Mouse (Mus musculus) limb, embryonic 10.5 days (tissue): ENCODE results near the gene Atp13a2. TPM values are rescaled to one million over a fixed set of nuclear protein-coding genes. Genes with fewer than 3 reads are reported as not detected.
A peak's percentile ranks its signal among the peaks of the same experiment; 100 is the strongest.

Source experiments
- DNase-seq: peaks from one replicate; pipeline ENCODE4 v3.0.0-alpha.2; 2017; ENCODE audit warnings: low spot score
- H3K27ac ChIP-seq: fragments of 300-500 bp; sonication (generic); 2 replicates; pipeline ENCODE4 v1.5.1; 2016; ENCODE audit warnings: mild to moderate bottlenecking
- H3K27me3 ChIP-seq: fragments of 300-500 bp; sonication (generic); 2 replicates; pipeline ENCODE4 v1.6.1; 2016; ENCODE audit warnings: low read depth, mild to moderate bottlenecking; ENCODE audit not compliant: poor library complexity, severe bottlenecking
- H3K36me3 ChIP-seq: fragments of 300-500 bp; sonication (generic); 2 replicates; pipeline ENCODE4 v1.6.1; 2016; ENCODE audit warnings: mild to moderate bottlenecking, moderate library complexity
- H3K4me1 ChIP-seq: fragments of 300-500 bp; sonication (generic); 2 replicates; pipeline ENCODE4 v1.6.1; 2016
- H3K4me3 ChIP-seq: fragments of 300-500 bp; sonication (generic); 2 replicates; pipeline ENCODE4 v1.5.1; 2016; ENCODE audit warnings: mild to moderate bottlenecking, moderate library complexity
- H3K9me3 ChIP-seq: fragments of 300-500 bp; sonication (generic); replicated peaks from 2 replicates; pipeline ENCODE4 v1.6.1; 2016; ENCODE audit warnings: mild to moderate bottlenecking
- WGBS: fragments of 180-500 bp; shearing (Covaris S2); methylation state at CpG from one replicate; pipeline ENCODE4 v1.1.7; 2016; 5-methylcytosine and 5-hydroxymethylcytosine counted together
- polyA plus RNA-seq: library from polyadenylated mRNA; unstranded; fragments of >200 nt; fragmentation: Nextera tagmentation; extraction: Ambion mirVana; gene quantifications from 2 replicates; pipeline ENCODE4 v1.2.1, GENCODE M21; 2016

Atp13a2 gene
- polyA plus RNA-seq, 1 experiment from 2014 or later: 44.0 TPM

- WGBS: 28% methylated on average over 7 of the region's 7 CpGs
- Histone ChIP-seq H3K9me3 (no peaks in the 10 kb centered on the region), H3K4me3 (no peak overlapping the region), H3K27ac (no peak overlapping the region), H3K36me3 (peaks cover 42% of the 10 kb centered on the region), H3K27me3 (no peaks in the 10 kb centered on the region), H3K4me1 (peaks cover 34% of the 10 kb centered on the region)
- peak; percentile 74 for DNase-seq
These were observed 22.1 kb upstream of the Atp13a2 start for GRCm38 (mm10) chr4:140964620-140965019.

- Histone ChIP-seq H3K9me3 (no peaks in the 10 kb centered on the region), H3K27ac (no peak overlapping the region), H3K27me3 (no peaks in the 10 kb centered on the region), H3K36me3 (peaks cover 72% of the 10 kb centered on the region), H3K4me3 (no peak overlapping the region), H3K4me1 (peaks cover 11% of the 10 kb centered on the region)
- no peak for DNase-seq
- 87% methylated on average over 11 of the region's 11 CpGs for WGBS
These were observed 19.1 kb upstream of the Atp13a2 start for GRCm38 (mm10) chr4:140967386-140968159.

GRCm38 (mm10) chr4:140971691-140972090 is 15.0 kb upstream of the Atp13a2 start:
- Histone ChIP-seq H3K27ac (no peak overlapping the region), H3K9me3 (no peaks in the 10 kb centered on the region), H3K4me3 (no peak overlapping the region), H3K36me3 (peaks cover 99% of the 10 kb centered on the region), H3K27me3 (no peaks in the 10 kb centered on the region), H3K4me1 (no peaks in the 10 kb centered on the region)
- WGBS: 91% methylated on average over 13 of the region's 13 CpGs
- no peak for DNase-seq

DNA sequence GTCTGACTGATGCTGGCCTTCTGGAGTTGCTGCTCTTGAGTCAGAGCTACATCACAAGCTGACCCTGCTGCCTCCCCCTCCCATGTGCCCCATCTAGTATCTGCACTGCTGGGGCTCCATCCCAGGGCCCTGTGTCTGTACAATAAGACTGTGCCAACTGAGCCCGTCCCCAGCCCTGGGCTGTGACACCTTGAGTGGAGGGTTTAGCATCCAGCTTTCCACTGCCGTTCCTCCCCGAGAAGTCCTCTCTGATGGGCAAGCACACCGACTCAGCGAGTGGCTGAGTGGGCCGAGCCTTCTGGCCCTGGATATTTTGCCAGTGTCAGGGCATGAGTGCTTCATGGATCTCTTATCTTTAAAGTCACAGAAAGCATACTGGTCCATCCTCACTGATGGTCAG is 12.3 kb upstream of the Atp13a2 start:
- Histone ChIP-seq H3K4me3 (no peak overlapping the region), H3K27ac (no peak overlapping the region), H3K4me1 (no peaks in the 10 kb centered on the region), H3K27me3 (no peaks in the 10 kb centered on the region), H3K36me3 (peaks cover 100% of the 10 kb centered on the region), H3K9me3 (no peaks in the 10 kb centered on the region)
- DNase-seq: no peak
- WGBS: 95% methylated on average over 6 of the region's 6 CpGs

DNA sequence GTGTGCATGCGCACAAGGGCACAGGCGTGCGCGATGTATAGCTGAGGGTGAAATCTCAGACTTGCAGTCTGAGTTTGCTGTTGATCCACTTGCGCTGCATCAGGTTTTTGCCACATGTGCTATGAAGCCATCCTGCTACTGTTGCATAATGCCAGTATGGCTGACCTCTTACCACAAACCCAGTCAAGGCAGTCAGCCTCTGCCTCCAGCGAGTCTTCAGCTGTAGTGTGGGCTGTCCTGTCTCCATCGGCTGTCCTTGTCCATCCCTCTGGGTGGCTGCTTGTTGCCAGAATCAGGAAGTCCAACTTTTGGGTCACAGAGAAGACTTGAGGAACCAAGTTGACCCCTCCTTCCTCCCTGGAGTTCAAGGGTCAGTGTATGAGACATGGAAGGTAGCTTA is 11.3 kb upstream of the Atp13a2 start:
- Histone ChIP-seq H3K4me1 (no peaks in the 10 kb centered on the region), H3K27me3 (no peaks in the 10 kb centered on the region), H3K9me3 (no peaks in the 10 kb centered on the region), H3K4me3 (no peak overlapping the region), H3K36me3 (peaks cover 100% of the 10 kb centered on the region), H3K27ac (no peak overlapping the region)
- 94% methylated on average over 7 of the region's 7 CpGs for WGBS
- no peak for DNase-seq

DNA sequence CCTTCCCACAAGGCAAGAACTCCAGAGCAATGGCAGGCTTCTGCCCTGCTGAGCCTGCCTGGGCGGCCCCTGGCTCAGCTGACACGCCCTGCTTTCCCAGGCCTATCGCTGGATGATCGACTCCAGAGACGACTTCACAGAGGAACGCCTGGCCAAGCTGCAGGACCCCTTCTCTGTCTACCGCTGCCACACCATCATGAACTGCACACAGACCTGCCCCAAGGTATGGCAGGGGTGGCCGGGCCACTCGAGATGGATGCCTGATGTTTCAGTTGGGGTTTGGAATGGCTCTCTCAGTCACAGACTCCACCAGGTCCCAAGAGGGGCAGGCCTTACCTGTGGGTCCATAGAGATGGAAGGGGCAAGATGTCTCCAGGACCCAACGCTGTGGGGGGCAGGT is 9.4 kb upstream of the Atp13a2 start:
- H3K4me3 ChIP-seq: no peak overlapping the region
- no peaks in the 10 kb centered on the region for H3K27me3 ChIP-seq
- no peak overlapping the region for H3K27ac ChIP-seq
- no peak for DNase-seq
- peaks cover 90% of the 10 kb centered on the region for H3K36me3 ChIP-seq
- H3K9me3 ChIP-seq: no peaks in the 10 kb centered on the region
- H3K4me1 ChIP-seq: no peaks in the 10 kb centered on the region
- WGBS: 77% methylated on average over 10 of the region's 10 CpGs

GRCm38 (mm10) chr4:140977886-140978692 is 8.6 kb upstream of the Atp13a2 start:
- Histone ChIP-seq H3K9me3 (no peaks in the 10 kb centered on the region), H3K27ac (no peak overlapping the region), H3K4me1 (peaks cover 4% of the 10 kb centered on the region; the same call in 1 of the 2 replicates), H3K36me3 (peaks cover 82% of the 10 kb centered on the region), H3K4me3 (no peak overlapping the region), H3K27me3 (no peaks in the 10 kb centered on the region)
- no peak for DNase-seq
- WGBS: 92% methylated on average over 14 of the region's 14 CpGs

GRCm38 (mm10) chr4:140981605-140982004 is 5.1 kb upstream of the Atp13a2 start:
- no peak for DNase-seq
- no peak overlapping the region for H3K4me3 ChIP-seq
- H3K27ac ChIP-seq: no peak overlapping the region
- no peaks in the 10 kb centered on the region for H3K27me3 ChIP-seq
- 95% methylated on average over 2 of the region's 2 CpGs for WGBS
- H3K36me3 ChIP-seq: peaks cover 47% of the 10 kb centered on the region
- peaks cover 17% of the 10 kb centered on the region for H3K4me1 ChIP-seq
- H3K9me3 ChIP-seq: no peaks in the 10 kb centered on the region

GRCm38 (mm10) chr4:140982808-140983207 is 3.9 kb upstream of the Atp13a2 start:
- DNase-seq: no peak
- Histone ChIP-seq H3K4me1 (peaks cover 29% of the 10 kb centered on the region), H3K36me3 (peaks cover 35% of the 10 kb centered on the region), H3K4me3 (no peak overlapping the region), H3K27me3 (no peaks in the 10 kb centered on the region), H3K27ac (no peak overlapping the region), H3K9me3 (no peaks in the 10 kb centered on the region)
- WGBS: 80% methylated on average over 4 of the region's 4 CpGs

GRCm38 (mm10) chr4:140983442-140983841 is 3.2 kb upstream of the Atp13a2 start:
- no peaks in the 10 kb centered on the region for H3K27me3 ChIP-seq

GRCm38 (mm10) chr4:140984544-140984943 is 2.1 kb upstream of the Atp13a2 start:
- peaks cover 42% of the 10 kb centered on the region for H3K4me1 ChIP-seq
- no peak for DNase-seq
- no peaks in the 10 kb centered on the region for H3K27me3 ChIP-seq
- no peaks in the 10 kb centered on the region for H3K9me3 ChIP-seq
- 83% methylated on average over 6 of the region's 6 CpGs for WGBS
- H3K27ac ChIP-seq: no peak overlapping the region
- H3K36me3 ChIP-seq: peaks cover 17% of the 10 kb centered on the region
- no peak overlapping the region for H3K4me3 ChIP-seq

More at GRCm38 (mm10) chr4:140983442-140983841, 3.2 kb upstream of the Atp13a2 start:
- Histone ChIP-seq H3K27ac (0 out of 2 replicates have a peak overlapping the region, but pooled peaks have one; percentile 27), H3K9me3 (no peaks in the 10 kb centered on the region), H3K4me1 (peaks cover 33% of the 10 kb centered on the region), H3K4me3 (no peak overlapping the region), H3K36me3 (peaks cover 28% of the 10 kb centered on the region)
- no peak for DNase-seq
- WGBS: 14% methylated on average over 9 of the region's 9 CpGs

- 31% methylated on average over 15 of the region's 15 CpGs for WGBS
- Histone ChIP-seq H3K27me3 (no peaks in the 10 kb centered on the region), H3K4me1 (peaks cover 42% of the 10 kb centered on the region), H3K27ac (peak overlapping the region; percentile 86), H3K4me3 (peak overlapping the region; percentile 93), H3K36me3 (peaks cover 8% of the 10 kb centered on the region; the same call in 1 of the 2 replicates), H3K9me3 (no peaks in the 10 kb centered on the region)
- no peak for DNase-seq
These were observed 506 bp upstream of the Atp13a2 start for GRCm38 (mm10) chr4:140986024-140986710.
